Mouse (Mus musculus): ENCODE data around the gene Olfr1369-ps1. TPM values are rescaled to one million over a fixed set of nuclear protein-coding genes. Genes with fewer than 3 reads are reported as not detected.
"Not testable (repeated sequence)": the region's sequence is repeated elsewhere in the genome, so short reads cannot be mapped to it uniquely, and the experiment has no call there.

Gene Olfr1369-ps1
- polyA plus RNA-seq (2016; fragmentation: Nextera tagmentation; extraction: Ambion mirVana): 0.08 and 0.10 TPM in 2 replicates

DNA sequence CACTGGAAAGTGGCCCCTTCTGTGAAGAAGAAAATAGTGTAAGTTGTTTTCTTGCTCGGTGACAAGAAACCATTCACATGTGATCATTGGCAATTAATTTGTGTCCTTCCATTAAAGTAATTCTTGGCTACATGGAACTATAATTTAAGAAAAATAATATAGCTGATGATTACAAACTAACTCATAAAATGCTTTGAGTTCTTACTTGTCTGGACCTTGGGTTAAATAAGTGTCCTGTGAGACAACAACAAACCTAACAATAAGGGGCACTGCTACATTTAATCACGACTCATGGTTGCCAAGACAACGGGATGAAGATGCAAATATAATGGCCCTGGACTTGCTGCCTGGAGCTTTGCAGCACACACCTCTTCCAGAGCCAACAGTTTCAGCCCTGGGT, at the start of gene Olfr1369-ps1:
TSS of gene Olfr1369-ps1 (plus strand) at position 301 of the 400 bp plus-strand sequence.
- H3K4me1 ChIP-seq (replicated peaks); H3K27ac ChIP-seq; H3K9me3 ChIP-seq; H3K27me3 ChIP-seq (ENCODE audit: insufficient read depth, poor library complexity, severe bottlenecking); DNase-seq (ENCODE audit: low spot score); H3K36me3 ChIP-seq; H3K4me3 ChIP-seq: not testable (repeated sequence)
- WGBS: 77% methylated on average over 3 of the region's 3 CpGs

- Histone ChIP-seq H3K4me3 (no peak overlapping the region), H3K4me1 (replicated peaks) (no peaks in the 10 kb centered on the region), H3K27me3 (ENCODE audit: insufficient read depth, poor library complexity, severe bottlenecking) (no peaks in the 10 kb centered on the region), H3K9me3 (no peaks in the 10 kb centered on the region), H3K27ac (no peak overlapping the region), H3K36me3 (no peaks in the 10 kb centered on the region)
- 86% methylated on average over 2 of the region's 2 CpGs for WGBS
- no peak for DNase-seq (ENCODE audit: low spot score)
Measured at GRCm38 (mm10) chr13:21066021-21066420, 45.3 kb upstream of the Olfr1369-ps1 start.

- no peak for DNase-seq (ENCODE audit: low spot score)
- H3K4me1 ChIP-seq (replicated peaks): no peaks in the 10 kb centered on the region
- 87% methylated on average over 3 of the region's 3 CpGs for WGBS
- no peaks in the 10 kb centered on the region for H3K36me3 ChIP-seq
- no peaks in the 10 kb centered on the region for H3K9me3 ChIP-seq
- H3K27me3 ChIP-seq (ENCODE audit: insufficient read depth, poor library complexity, severe bottlenecking): no peaks in the 10 kb centered on the region
- no peak within 1 kb of the TSS for H3K4me3 ChIP-seq
- no peak within 1 kb of the TSS for H3K27ac ChIP-seq
Measured at GRCm38 (mm10) chr13:21074847-21075246, 36.4 kb upstream of the Olfr1369-ps1 start, which contains the start of gene Olfr1370. Gene Olfr1370 (minus strand): TSS chr13:21074947.

DNA sequence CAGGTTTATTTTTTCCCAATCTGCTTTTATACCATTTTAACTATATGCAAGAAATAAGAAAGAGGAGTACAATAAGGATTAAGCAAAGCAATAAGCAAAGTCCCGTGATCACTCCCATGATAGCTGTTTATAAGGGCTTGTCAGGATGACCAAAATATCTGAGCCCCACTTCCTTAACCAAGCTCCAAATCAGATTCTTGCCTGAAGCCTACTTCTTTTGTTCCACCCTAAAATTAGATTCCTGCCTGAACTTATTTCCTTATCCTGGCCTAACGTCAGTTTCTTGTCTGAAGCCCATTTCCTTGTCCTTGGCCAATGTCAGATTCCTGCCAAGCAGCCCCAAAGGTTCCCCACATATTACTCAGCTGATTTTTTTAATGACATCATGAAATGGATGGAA, 28.6 kb upstream of the Olfr1369-ps1 start:
- Histone ChIP-seq H3K27ac (no peak overlapping the region), H3K4me3 (no peak overlapping the region), H3K9me3 (no peaks in the 10 kb centered on the region), H3K27me3 (ENCODE audit: insufficient read depth, poor library complexity, severe bottlenecking) (no peaks in the 10 kb centered on the region), H3K4me1 (replicated peaks) (no peaks in the 10 kb centered on the region), H3K36me3 (no peaks in the 10 kb centered on the region)
- 75% methylated on average over 2 of the region's 2 CpGs for WGBS
- DNase-seq (ENCODE audit: low spot score): no peak

- Histone ChIP-seq H3K36me3 (no peaks in the 10 kb centered on the region), H3K9me3 (no peaks in the 10 kb centered on the region), H3K4me3 (no peak overlapping the region), H3K27ac (no peak overlapping the region), H3K27me3 (ENCODE audit: insufficient read depth, poor library complexity, severe bottlenecking) (no peaks in the 10 kb centered on the region), H3K4me1 (replicated peaks) (no peaks in the 10 kb centered on the region)
- no peak for DNase-seq (ENCODE audit: low spot score)
- WGBS: 95% methylated on average over 3 of the region's 3 CpGs
Measured at GRCm38 (mm10) chr13:21109759-21110158, 1.5 kb upstream of the Olfr1369-ps1 start.

- DNase-seq (ENCODE audit: low spot score): no peak
Measured at GRCm38 (mm10) chr13:21110441-21110840, 842 bp upstream of the Olfr1369-ps1 start.

GRCm38 (mm10) chr13:21114121-21114520, 2.8 kb downstream of the Olfr1369-ps1 start:
- 87% methylated on average over 4 of the region's 4 CpGs for WGBS
- no peak for DNase-seq (ENCODE audit: low spot score)
- Histone ChIP-seq H3K4me1 (replicated peaks) (no peaks in the 10 kb centered on the region), H3K27ac (no peak overlapping the region), H3K27me3 (ENCODE audit: insufficient read depth, poor library complexity, severe bottlenecking) (no peaks in the 10 kb centered on the region), H3K4me3 (no peak overlapping the region), H3K9me3 (no peaks in the 10 kb centered on the region), H3K36me3 (no peaks in the 10 kb centered on the region)

More at GRCm38 (mm10) chr13:21110441-21110840, 842 bp upstream of the Olfr1369-ps1 start:
- Histone ChIP-seq H3K27ac (no peak overlapping the region), H3K4me3 (no peak overlapping the region), H3K4me1 (replicated peaks) (no peaks in the 10 kb centered on the region), H3K36me3 (no peaks in the 10 kb centered on the region), H3K9me3 (no peaks in the 10 kb centered on the region), H3K27me3 (ENCODE audit: insufficient read depth, poor library complexity, severe bottlenecking) (no peaks in the 10 kb centered on the region)
- WGBS: 89% methylated on average over 6 of the region's 6 CpGs

GRCm38 (mm10) chr13:21129339-21129738, 18.1 kb downstream of the Olfr1369-ps1 start, which contains the start of gene Olfr263:
Gene Olfr263 (plus strand): TSS chr13:21129639.
- H3K27me3 ChIP-seq (ENCODE audit: insufficient read depth, poor library complexity, severe bottlenecking); H3K4me1 ChIP-seq (replicated peaks); H3K4me3 ChIP-seq; DNase-seq (ENCODE audit: low spot score); H3K9me3 ChIP-seq; H3K36me3 ChIP-seq; H3K27ac ChIP-seq: not testable (repeated sequence)
- WGBS: 81% methylated on average over 3 of the region's 3 CpGs

- H3K9me3 ChIP-seq: no peaks in the 10 kb centered on the region
- DNase-seq (ENCODE audit: low spot score): peak; percentile 13
- no peak overlapping the region for H3K27ac ChIP-seq
- no peaks in the 10 kb centered on the region for H3K27me3 ChIP-seq (ENCODE audit: insufficient read depth, poor library complexity, severe bottlenecking)
- no peaks in the 10 kb centered on the region for H3K4me1 ChIP-seq (replicated peaks)
- H3K4me3 ChIP-seq: no peak overlapping the region
- no peaks in the 10 kb centered on the region for H3K36me3 ChIP-seq
- WGBS: 48% methylated on average over 8 of the region's 8 CpGs
Measured at GRCm38 (mm10) chr13:21142421-21142820, 31.1 kb downstream of the Olfr1369-ps1 start.

DNA sequence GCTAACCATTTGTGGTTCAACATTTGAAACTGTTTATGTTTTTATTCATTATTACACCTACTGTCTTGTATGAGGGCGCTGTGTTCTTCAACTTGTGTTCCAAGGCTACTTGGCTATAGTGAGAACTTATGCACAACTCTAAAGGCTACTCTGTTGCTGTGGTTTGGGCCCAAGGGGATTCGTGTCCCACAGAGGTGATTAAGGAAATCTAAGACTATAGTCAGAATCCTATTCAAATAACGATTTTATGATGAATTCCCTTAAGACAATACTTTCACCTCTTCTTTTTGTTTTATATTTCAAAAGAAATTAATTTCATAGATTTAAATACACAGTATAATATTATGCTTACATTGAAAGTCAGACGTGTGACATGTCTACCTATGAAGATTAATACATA, 34.5 kb downstream of the Olfr1369-ps1 start, which contains the start of gene Olfr1368:
TSS of gene Olfr1368 (minus strand) at position 101 of the 400 bp plus-strand sequence.
- no peak for DNase-seq (ENCODE audit: low spot score)
- Histone ChIP-seq H3K4me1 (replicated peaks) (no peaks in the 10 kb centered on the region), H3K27ac (no peak within 1 kb of the TSS), H3K27me3 (ENCODE audit: insufficient read depth, poor library complexity, severe bottlenecking) (no peaks in the 10 kb centered on the region), H3K4me3 (no peak within 1 kb of the TSS), H3K9me3 (no peaks in the 10 kb centered on the region), H3K36me3 (no peaks in the 10 kb centered on the region)
- 76% methylated on average over 4 of the region's 4 CpGs for WGBS

- peaks cover 9% of the 10 kb centered on the region; the same call in 1 of the 2 replicates for H3K4me1 ChIP-seq (replicated peaks)
- WGBS: 84% methylated on average over 5 of the region's 5 CpGs
- no peaks in the 10 kb centered on the region for H3K27me3 ChIP-seq (ENCODE audit: insufficient read depth, poor library complexity, severe bottlenecking)
- H3K4me3 ChIP-seq: no peak overlapping the region
- H3K9me3 ChIP-seq: no peaks in the 10 kb centered on the region
- no peak overlapping the region for H3K27ac ChIP-seq
- no peak for DNase-seq (ENCODE audit: low spot score)
- no peaks in the 10 kb centered on the region for H3K36me3 ChIP-seq
Measured at GRCm38 (mm10) chr13:21155888-21156287, 44.6 kb downstream of the Olfr1369-ps1 start.

GRCm38 (mm10) chr13:21158071-21158470, 46.8 kb downstream of the Olfr1369-ps1 start:
- no peaks in the 10 kb centered on the region for H3K9me3 ChIP-seq
- DNase-seq (ENCODE audit: low spot score): no peak
- 5% methylated on average over 9 of the region's 9 CpGs for WGBS
- H3K27me3 ChIP-seq (ENCODE audit: insufficient read depth, poor library complexity, severe bottlenecking): no peaks in the 10 kb centered on the region
- peak overlapping the region; percentile 66 for H3K4me3 ChIP-seq
- no peaks in the 10 kb centered on the region for H3K36me3 ChIP-seq
- H3K4me1 ChIP-seq (replicated peaks): peaks cover 11% of the 10 kb centered on the region; the same call in 1 of the 2 replicates
- no peak overlapping the region for H3K27ac ChIP-seq

DNA sequence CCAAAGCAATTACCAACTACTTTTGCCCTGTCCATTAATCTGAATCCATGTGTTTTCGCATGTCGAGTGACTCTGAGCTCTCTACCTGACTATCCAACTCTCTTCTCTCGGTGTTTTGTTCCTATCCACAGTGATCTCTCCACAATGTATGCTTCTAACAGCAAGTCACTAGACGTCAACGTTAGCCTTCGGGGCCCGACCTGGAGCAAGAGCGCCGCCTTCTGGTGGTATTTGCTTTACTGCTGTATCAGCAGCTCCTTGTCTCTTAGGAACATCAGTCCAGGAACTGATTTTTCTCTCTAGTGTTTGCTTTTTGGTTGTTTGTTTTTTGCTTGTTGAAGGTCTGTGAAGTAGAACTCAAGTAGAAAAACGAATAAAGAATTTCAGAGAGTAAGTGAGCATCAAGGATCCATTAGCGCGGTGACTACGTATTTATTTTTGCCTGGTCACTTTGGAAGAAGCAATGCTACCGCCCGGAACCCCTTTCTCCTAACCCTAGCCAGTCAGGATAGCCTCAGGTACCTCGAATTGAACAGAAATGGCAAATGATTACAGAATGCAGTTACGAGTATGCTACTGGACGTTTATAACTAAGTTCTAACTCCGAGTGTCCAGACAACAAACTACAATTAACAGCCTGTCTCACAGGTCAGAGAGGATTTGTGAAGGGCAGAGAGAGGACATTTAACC, 47.6 kb downstream of the Olfr1369-ps1 start:
- peaks cover 11% of the 10 kb centered on the region; the same call in 1 of the 2 replicates for H3K4me1 ChIP-seq (replicated peaks)
- H3K9me3 ChIP-seq: no peaks in the 10 kb centered on the region
- DNase-seq (ENCODE audit: low spot score): peak; percentile 90
- no peaks in the 10 kb centered on the region for H3K27me3 ChIP-seq (ENCODE audit: insufficient read depth, poor library complexity, severe bottlenecking)
- peak overlapping the region; percentile 66 for H3K4me3 ChIP-seq
- no peaks in the 10 kb centered on the region for H3K36me3 ChIP-seq
- no peak overlapping the region for H3K27ac ChIP-seq
- under 1% methylated on average over 19 of the region's 19 CpGs for WGBS
